Mouse (Mus musculus) ES-E14 (cell line): ENCODE measurements around the gene Rarb. TPM values are rescaled to one million over a fixed set of nuclear protein-coding genes. Genes with fewer than 3 reads are reported as not detected.

ENCODE experiments used
- DNase-seq: peaks from one replicate; pipeline ENCODE4 v3.0.0-alpha.2; 2013; ENCODE audit warnings: low read depth, low spot score
- H3K27ac ChIP-seq: 2 replicates; pipeline ENCODE4 v1.5.1; 2012; ENCODE audit warnings: low read depth, mild to moderate bottlenecking, low read length, moderate library complexity, mixed read lengths; ENCODE audit not compliant: poor library complexity, insufficient read depth, severe bottlenecking
- H3K36me3 ChIP-seq: 2 replicates; pipeline ENCODE4 v1.6.1; 2012; ENCODE audit warnings: mild to moderate bottlenecking, low read length, moderate library complexity, mixed read lengths; ENCODE audit not compliant: control insufficient read depth, poor library complexity, insufficient read depth, severe bottlenecking
- H3K4me1 ChIP-seq, 2 experiments: fragments of 150-350 bp in 1 of 2; sonication (generic) in 1 of 2; 2 replicates each; pipeline ENCODE4 v1.6.1; 2012; ENCODE audit warnings: low read length in 2 of 2, mild to moderate bottlenecking in 1 of 2, mixed read lengths in 1 of 2; ENCODE audit not compliant: control insufficient read depth in 2 of 2, insufficient read depth in 2 of 2, poor library complexity in 1 of 2
- H3K4me3 ChIP-seq, 2 experiments: fragments of 150-350 bp in 1 of 2; sonication (generic) in 1 of 2; 2 replicates each; pipeline ENCODE4 v1.5.1; 2012; ENCODE audit warnings: low read length in 2 of 2, low read depth in 1 of 2, mild to moderate bottlenecking in 1 of 2, mixed read lengths in 1 of 2; ENCODE audit not compliant: insufficient read depth in 1 of 2, poor library complexity in 1 of 2, severe bottlenecking in 1 of 2
- H3K9ac ChIP-seq: 2 replicates; pipeline ENCODE4 v1.6.1; 2012; ENCODE audit warnings: low read depth, mild to moderate bottlenecking, low read length, mixed read lengths; ENCODE audit not compliant: poor library complexity, insufficient read depth, severe bottlenecking
- H3K9me3 ChIP-seq: fragments of 150-350 bp; sonication (generic); 2 replicates; pipeline ENCODE4 v1.6.1; 2012; ENCODE audit warnings: low read depth, mild to moderate bottlenecking, low read length; ENCODE audit not compliant: control insufficient read depth, insufficient read depth
- CHD2 ChIP-seq: IDR thresholded peaks from 2 replicates; pipeline ENCODE4 v1.6.1; 2014; ENCODE audit warnings: mild to moderate bottlenecking, low read depth, low read length, inconsistent platforms
- HCFC1 ChIP-seq: IDR thresholded peaks from 2 replicates; pipeline ENCODE4 v1.6.1; 2012; ENCODE audit warnings: low read length, inconsistent platforms, borderline replicate concordance; ENCODE audit not compliant: insufficient read depth
- MAFK ChIP-seq: IDR thresholded peaks from 2 replicates; pipeline ENCODE4 v1.6.1; 2014; ENCODE audit warnings: mild to moderate bottlenecking, low read depth, low read length, inconsistent platforms; ENCODE audit not compliant: insufficient read depth
- ZC3H11A ChIP-seq: IDR thresholded peaks from 2 replicates; pipeline ENCODE4 v1.6.1; 2012; ENCODE audit warnings: low read depth, mild to moderate bottlenecking, inconsistent platforms, low read length, borderline replicate concordance
- ZNF384 ChIP-seq: IDR thresholded peaks from 2 replicates; pipeline ENCODE4 v1.6.1; 2012; ENCODE audit warnings: low read depth, low read length, inconsistent platforms
- in situ Hi-C, 2 experiments: fragments of 600-800 bp; cut with MboI; formaldehyde crosslinking; loops; one replicate each; pipeline ENCODE4 v1.15.1; 2025; ENCODE audit warnings: low sequenced_read_pairs in 2 of 2, inconsistent platforms in 1 of 2; ENCODE audit not compliant: unreplicated experiment in 2 of 2
- total RNA-seq: library from RNA; depleted of rRNA; stranded (reverse); fragments of 300-350 nt; gene quantifications from 2 replicates; pipeline ENCODE4 v1.2.3, GENCODE M21; 2012

The Rarb gene
- total RNA-seq, 1 experiment, result 1.2 TPM

DNA sequence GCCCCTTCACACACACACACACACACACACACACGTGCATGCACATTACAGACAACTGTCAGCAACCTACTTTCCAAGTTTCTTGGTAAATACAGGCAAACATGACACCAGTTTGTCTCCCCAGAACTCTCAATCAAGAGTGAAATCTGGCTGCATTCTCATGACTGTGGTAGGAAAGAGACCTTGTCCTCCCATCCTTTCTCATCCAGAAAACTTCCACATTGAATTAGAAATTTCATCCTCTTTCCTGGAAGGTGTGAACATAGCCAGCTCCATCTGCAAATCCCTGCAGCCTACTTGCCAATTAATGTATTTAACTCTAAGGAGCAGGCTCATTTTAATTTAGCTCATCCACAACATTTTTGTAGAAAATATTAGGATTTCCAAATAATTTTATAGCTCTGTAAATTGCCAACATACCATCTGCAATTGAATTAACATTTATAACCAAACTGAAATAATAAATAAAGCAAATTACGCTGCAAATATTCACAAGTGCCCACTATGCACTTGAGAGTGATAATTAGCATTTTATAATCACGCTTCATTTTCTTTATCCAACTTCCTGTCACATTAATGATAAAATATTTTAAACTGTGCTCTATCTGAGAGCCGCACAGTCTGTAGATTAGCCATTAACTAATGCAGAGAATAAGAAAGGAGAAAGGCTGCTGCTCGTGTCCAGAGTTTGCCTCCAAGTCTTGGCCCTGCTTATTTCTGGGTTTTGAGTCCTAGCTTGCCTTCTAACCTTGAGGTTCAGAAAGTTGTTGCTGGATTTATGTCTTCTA, 293.6 kb downstream of the Rarb start:
- no peaks in the 10 kb centered on the region for H3K9me3 ChIP-seq
- H3K4me1 ChIP-seq, result no peaks in the 10 kb centered on the region
- no peak overlapping the region for H3K27ac ChIP-seq
- H3K9ac ChIP-seq, result no peak overlapping the region
- no peaks in the 10 kb centered on the region for H3K36me3 ChIP-seq
- TF ChIP-seq HCFC1, result no peak
- no peak for TF ChIP-seq CHD2
- no peak for TF ChIP-seq ZC3H11A
- no peak for TF ChIP-seq ZNF384
- TF ChIP-seq MAFK, result no peak
- in situ Hi-C loops, result no loop called here
- no peak for DNase-seq
- no peak overlapping the region for H3K4me3 ChIP-seq

GRCm38 (mm10) chr14:16522852-16523251, 296.1 kb downstream of the Rarb start:
- Histone ChIP-seq H3K27ac (no peak overlapping the region), H3K4me3 (no peak overlapping the region), H3K36me3 (no peaks in the 10 kb centered on the region), H3K9me3 (no peaks in the 10 kb centered on the region), H3K9ac (no peak overlapping the region), H3K4me1 (no peaks in the 10 kb centered on the region)
- in situ Hi-C loops, result no loop called here
- no peak for DNase-seq
- TF ChIP-seq ZC3H11A, result no peak
- TF ChIP-seq ZNF384, result no peak
- no peak for TF ChIP-seq CHD2
- no peak for TF ChIP-seq HCFC1
- no peak for TF ChIP-seq MAFK

GRCm38 (mm10) chr14:16519588-16520167, 299.3 kb downstream of the Rarb start:
- no peaks in the 10 kb centered on the region for H3K4me1 ChIP-seq
- no peak for TF ChIP-seq ZNF384
- TF ChIP-seq CHD2, result no peak
- no peak for TF ChIP-seq HCFC1
- no peak for TF ChIP-seq MAFK
- TF ChIP-seq ZC3H11A, result no peak
- H3K27ac ChIP-seq, result no peak overlapping the region
- H3K36me3 ChIP-seq, result no peaks in the 10 kb centered on the region
- no peak overlapping the region for H3K9ac ChIP-seq
- H3K4me3 ChIP-seq, result no peak overlapping the region
- in situ Hi-C loops, result no loop called here
- DNase-seq, result no peak
- no peaks in the 10 kb centered on the region for H3K9me3 ChIP-seq

GRCm38 (mm10) chr14:16517958-16518357, 301.0 kb downstream of the Rarb start:
- DNase-seq, result no peak
- Histone ChIP-seq H3K27ac (no peak overlapping the region), H3K4me1 (no peaks in the 10 kb centered on the region), H3K9ac (no peak overlapping the region), H3K36me3 (no peaks in the 10 kb centered on the region), H3K9me3 (no peaks in the 10 kb centered on the region), H3K4me3 (no peak overlapping the region)
- no peak for TF ChIP-seq HCFC1
- TF ChIP-seq CHD2, result no peak
- no peak for TF ChIP-seq MAFK
- TF ChIP-seq ZC3H11A, result no peak
- TF ChIP-seq ZNF384, result no peak
- in situ Hi-C loops, result no loop called here
